Mouse (Mus musculus): Measurements from ENCODE around the gene Atp2a1.

DNA sequence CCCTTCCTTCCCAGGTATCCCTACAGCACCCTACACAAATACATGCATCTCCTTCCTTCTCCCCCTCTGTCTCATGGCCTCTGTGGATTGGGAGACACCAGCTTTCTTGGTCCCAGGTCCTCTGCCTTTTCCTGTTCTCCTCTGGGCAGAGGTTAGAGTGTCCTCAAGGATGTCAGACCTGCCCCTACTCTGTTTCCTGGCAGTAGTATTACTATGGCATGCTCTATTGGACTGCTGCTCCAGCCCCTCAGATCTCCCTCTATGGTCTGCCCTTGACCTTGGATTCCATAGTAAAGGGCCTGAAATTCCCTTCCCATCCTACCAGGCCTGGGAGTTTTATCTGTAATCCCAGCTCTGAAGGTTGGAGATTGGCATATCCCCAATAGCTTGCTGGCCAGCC is 32.7 kb downstream of the Atp2a1 start:
- TF ChIP-seq GATA1 (IDR thresholded peaks at IDR 0.05; ENCODE audit: borderline replicate concordance, low read length) (no peak), FLI1 (IDR thresholded peaks at IDR 0.05; ENCODE audit: low read length) (no peak)

Data from megakaryocyte, embryonic 14.5 days (primary cell).